Mouse (Mus musculus): ENCODE measurements around the gene Akr1c20.

The Akr1c20 gene

GRCm38 (mm10) chr13:4523201-4523838 lies at the start of gene Akr1c20:
Gene Akr1c20 (minus strand): TSS chr13:4523345.
- in situ Hi-C loops (cut with MboI; ENCODE audit: low pct_unique_long_range_greater_than_20kb in 1 of 2, low sequenced_read_pairs in 2 of 2, unreplicated experiment in 1 of 2) = no loop called here

DNA sequence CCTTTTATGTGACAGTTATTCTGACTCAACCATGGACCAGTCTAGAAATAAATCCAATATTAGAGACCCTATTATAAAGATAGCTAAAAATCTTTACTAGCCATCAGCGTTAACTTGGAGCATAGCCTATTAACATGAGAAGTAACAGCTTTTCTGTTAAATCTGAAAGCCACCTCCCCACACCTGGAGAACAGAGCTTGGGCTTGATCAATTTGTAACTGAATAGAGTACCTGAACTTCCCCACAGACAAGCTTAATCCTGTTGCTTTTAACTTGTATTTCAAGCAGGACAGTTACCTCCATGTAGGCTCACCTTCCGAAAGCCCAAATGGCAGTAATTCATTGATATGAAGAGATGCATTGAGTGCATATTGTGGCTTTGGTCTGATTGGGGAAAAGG lies 42.9 kb upstream of the Akr1c20 start:
- in situ Hi-C loops (cut with MboI; ENCODE audit: low pct_unique_long_range_greater_than_20kb in 1 of 2, low sequenced_read_pairs in 2 of 2, unreplicated experiment in 1 of 2) = no loop called here

DNA sequence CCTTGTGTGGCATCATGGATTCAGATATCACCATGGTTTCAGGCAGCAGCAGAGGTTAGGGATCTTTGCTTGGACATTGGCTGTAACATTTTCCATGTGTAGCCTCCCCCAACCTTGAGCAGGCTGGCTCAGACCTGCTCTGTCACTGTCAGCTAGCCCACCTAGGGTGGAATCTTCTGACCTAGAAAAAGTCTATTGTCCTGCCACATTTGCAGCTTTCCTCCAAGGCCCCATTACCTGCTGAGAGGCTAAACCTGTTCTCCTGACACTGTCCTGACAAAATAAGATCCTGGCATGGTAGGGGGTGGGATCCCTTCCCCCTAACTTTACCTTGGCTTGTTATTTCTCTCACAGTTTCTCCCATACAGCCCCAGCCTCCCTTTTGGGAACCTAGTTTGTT lies 37.4 kb upstream of the Akr1c20 start:
- in situ Hi-C loops (cut with MboI; ENCODE audit: low pct_unique_long_range_greater_than_20kb in 1 of 2, low sequenced_read_pairs in 2 of 2, unreplicated experiment in 1 of 2) = no loop called here

DNA sequence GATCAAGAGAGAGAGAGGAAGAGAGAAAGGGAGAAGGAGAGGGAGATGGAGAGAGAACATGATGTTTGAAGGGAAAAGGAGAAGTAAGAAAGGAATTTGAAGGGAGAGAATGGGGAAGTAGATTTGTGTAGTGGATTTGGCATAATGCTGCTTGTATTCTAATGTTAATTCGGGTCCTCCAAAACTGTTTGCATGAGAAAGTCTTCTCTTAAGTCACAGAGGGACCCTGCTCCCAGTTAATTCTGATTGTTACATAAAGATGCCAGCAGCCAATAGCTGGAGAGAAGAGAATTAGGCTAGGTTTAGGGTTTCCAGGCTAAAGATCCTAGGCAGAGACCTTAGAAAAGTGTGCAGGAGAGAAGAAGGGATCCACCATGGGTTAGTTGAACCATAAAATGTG lies 36.0 kb upstream of the Akr1c20 start:
- in situ Hi-C loops (cut with MboI; ENCODE audit: low pct_unique_long_range_greater_than_20kb in 1 of 2, low sequenced_read_pairs in 2 of 2, unreplicated experiment in 1 of 2) = no loop called here

GRCm38 (mm10) chr13:4514811-4515210 lies 8.3 kb downstream of the Akr1c20 start:
- in situ Hi-C loops (cut with MboI; ENCODE audit: low pct_unique_long_range_greater_than_20kb in 1 of 2, low sequenced_read_pairs in 2 of 2, unreplicated experiment in 1 of 2) = no loop called here

GRCm38 (mm10) chr13:4467896-4468295 lies 55.2 kb downstream of the Akr1c20 start:
- in situ Hi-C loops (cut with MboI; ENCODE audit: low pct_unique_long_range_greater_than_20kb in 1 of 2, low sequenced_read_pairs in 2 of 2, unreplicated experiment in 1 of 2) = no loop called here

- in situ Hi-C loops (cut with MboI; ENCODE audit: low pct_unique_long_range_greater_than_20kb in 1 of 2, low sequenced_read_pairs in 2 of 2, unreplicated experiment in 1 of 2) = no loop called here
Measured at GRCm38 (mm10) chr13:4465641-4466040, 57.5 kb downstream of the Akr1c20 start.

All from mouse embryonic stem cell (cell line).